Mouse (Mus musculus) stomach, embryonic 14.5 days (tissue): ENCODE data around the gene Cacna2d2. TPM values are rescaled to one million over a fixed set of nuclear protein-coding genes. Genes with fewer than 3 reads are reported as not detected.

Experiments
- ATAC-seq: fragments of 200-750 bp; cut with Nextera tagmentation; 2 replicates; pipeline ENCODE4 v1.8.0; 2017; ENCODE audit warnings: low read depth, moderate TSS enrichment; ENCODE audit not compliant: insufficient number of reproducible peaks, insufficient read depth, low FRiP score
- H3K27ac ChIP-seq: fragments of 300-500 bp; sonication (generic); 2 replicates; pipeline ENCODE4 v1.5.1; 2014; ENCODE audit warnings: mild to moderate bottlenecking, low read length, moderate library complexity, mixed read lengths
- H3K27me3 ChIP-seq: fragments of 300-500 bp; sonication (generic); 2 replicates; pipeline ENCODE4 v1.6.1; 2014; ENCODE audit warnings: low read length, control low read depth, mixed read lengths; ENCODE audit not compliant: control insufficient read depth, insufficient read depth
- H3K36me3 ChIP-seq: fragments of 300-500 bp; sonication (generic); 2 replicates; pipeline ENCODE4 v1.6.1; 2014; ENCODE audit warnings: mild to moderate bottlenecking, control low read depth, low read length, moderate library complexity, mixed read lengths; ENCODE audit not compliant: control insufficient read depth, insufficient read depth
- H3K4me1 ChIP-seq: fragments of 300-500 bp; sonication (generic); 2 replicates; pipeline ENCODE4 v1.6.1; 2014; ENCODE audit warnings: low read length, control low read depth, mixed read lengths; ENCODE audit not compliant: control insufficient read depth, insufficient read depth
- H3K4me2 ChIP-seq: fragments of 300-500 bp; sonication (generic); replicated peaks from 2 replicates; pipeline ENCODE4 v1.6.1; 2014; ENCODE audit warnings: low read depth, low read length, control low read depth
- H3K4me3 ChIP-seq: fragments of 300-500 bp; sonication (generic); 2 replicates; pipeline ENCODE4 v1.5.1; 2014; ENCODE audit warnings: low read depth, low read length, control low read depth
- H3K9ac ChIP-seq: fragments of 300-500 bp; sonication (generic); replicated peaks from 2 replicates; pipeline ENCODE4 v1.6.1; 2014; ENCODE audit warnings: low read depth, mild to moderate bottlenecking, control low read depth, low read length, moderate library complexity, mixed read lengths
- H3K9me3 ChIP-seq: fragments of 300-500 bp; sonication (generic); 2 replicates; pipeline ENCODE4 v1.6.1; 2016; ENCODE audit warnings: low read depth, low read length, control low read depth; ENCODE audit not compliant: control insufficient read depth
- WGBS: fragments of 180-500 bp; shearing (Covaris S2); extraction: QIAGEN DNeasy Blood & Tissue Kit; methylation state at CpG from one replicate; pipeline ENCODE4 v1.1.7; 2014; 5-methylcytosine and 5-hydroxymethylcytosine counted together
- polyA plus RNA-seq: library from polyadenylated mRNA; unstranded; fragments of >200 nt; fragmentation: Nextera tagmentation; extraction: Ambion mirVana; gene quantifications from 2 replicates; pipeline ENCODE4 v1.2.1, GENCODE M21; 2014

Cacna2d2 gene
- polyA plus RNA-seq, 1 experiment from 2014 or later = 0.43 TPM

DNA sequence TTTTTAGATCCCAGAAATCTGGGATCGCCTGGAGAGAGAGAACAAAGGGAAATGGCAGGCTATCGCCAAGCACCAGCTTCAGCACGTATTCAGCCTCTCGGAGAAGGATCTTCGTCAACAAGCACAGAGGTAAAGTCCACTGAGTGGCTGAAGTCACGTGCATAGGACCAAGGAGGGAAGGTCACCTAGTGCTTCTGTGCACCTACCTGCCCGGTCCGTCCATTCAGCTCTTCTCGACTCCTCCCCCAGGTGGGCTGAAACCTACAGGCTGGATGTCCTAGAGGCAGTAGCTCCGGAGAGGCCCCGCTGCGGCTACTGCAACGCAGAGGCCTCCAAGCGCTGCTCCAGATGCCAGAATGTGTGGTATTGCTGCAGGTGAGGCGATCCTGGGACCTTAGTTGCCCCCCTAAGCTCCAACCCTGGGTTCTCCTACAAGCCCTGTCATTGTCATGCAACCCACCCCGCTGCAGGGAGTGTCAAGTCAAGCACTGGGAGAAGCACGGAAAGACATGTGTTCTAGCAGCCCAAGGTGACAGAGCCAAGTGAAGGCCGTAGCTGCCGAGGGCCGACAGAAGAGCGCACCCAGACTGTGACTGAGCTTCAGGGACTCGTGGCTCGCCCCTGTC is 151.2 kb downstream of the Cacna2d2 start:
- Histone ChIP-seq H3K9me3 (no peaks in the 10 kb centered on the region), H3K4me2 (peak overlapping the region; percentile 95), H3K4me1 (peaks cover 43% of the 10 kb centered on the region), H3K27me3 (no peaks in the 10 kb centered on the region), H3K9ac (peak overlapping the region; percentile 60), H3K4me3 (peak overlapping the region; percentile 74), H3K36me3 (peaks cover 1% of the 10 kb centered on the region; the same call in 1 of the 2 replicates), H3K27ac (peak overlapping the region; percentile 40; the same call in 1 of the 2 replicates)
- ATAC-seq = no peak
- 35% methylated on average over 23 of the region's 23 CpGs for WGBS

DNA sequence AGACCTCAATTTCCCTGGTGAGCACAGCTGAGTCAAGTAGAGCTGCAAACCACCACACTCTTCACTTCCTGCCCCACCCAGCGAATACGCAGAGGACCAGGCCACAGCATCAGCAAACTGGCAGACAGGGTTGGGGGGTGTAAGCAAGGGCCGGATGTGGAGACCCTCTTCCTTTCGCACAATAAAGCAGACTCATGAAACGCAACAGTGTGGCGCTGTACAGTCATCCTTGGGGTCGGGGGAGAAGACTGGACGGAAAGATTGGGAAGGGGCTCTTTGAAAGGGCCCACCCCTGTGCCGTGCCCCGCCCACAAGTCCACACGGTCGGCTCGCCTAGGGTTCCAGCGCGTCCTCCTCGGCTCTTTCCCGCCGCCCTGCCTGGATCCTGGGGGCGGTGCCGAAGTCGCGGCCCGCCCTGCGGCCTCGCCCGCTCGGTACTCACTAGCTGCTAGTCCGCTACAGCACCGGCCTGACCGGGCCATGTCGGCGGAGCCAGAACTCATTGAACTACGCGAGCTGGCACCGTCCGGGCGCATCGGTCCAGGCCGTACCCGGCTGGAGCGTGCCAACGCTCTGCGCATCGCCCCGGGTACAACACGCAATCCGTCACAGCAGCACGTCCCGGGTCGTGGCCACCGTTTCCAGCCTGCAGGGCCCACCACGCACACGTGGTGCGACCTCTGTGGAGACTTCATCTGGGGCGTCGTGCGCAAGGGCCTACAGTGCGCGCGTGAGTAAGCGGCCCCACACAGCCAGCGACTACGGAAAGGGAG is 151.9 kb downstream of the Cacna2d2 start, which contains the start of gene Rassf1:
Gene Rassf1, plus strand, starts transcription at position 439 of the 773 bp plus-strand sequence.
- no peaks in the 10 kb centered on the region for H3K27me3 ChIP-seq
- ATAC-seq = peak; percentile 33
- H3K4me2 ChIP-seq = peak within 1 kb of the TSS; percentile 95
- peak within 1 kb of the TSS; percentile 40 for H3K27ac ChIP-seq
- H3K9me3 ChIP-seq = no peaks in the 10 kb centered on the region
- H3K36me3 ChIP-seq = no peaks in the 10 kb centered on the region
- H3K4me1 ChIP-seq = peaks cover 50% of the 10 kb centered on the region
- peak within 1 kb of the TSS; percentile 74 for H3K4me3 ChIP-seq
- H3K9ac ChIP-seq = peak within 1 kb of the TSS; percentile 60
- 1% methylated on average over 63 of the region's 63 CpGs for WGBS

DNA sequence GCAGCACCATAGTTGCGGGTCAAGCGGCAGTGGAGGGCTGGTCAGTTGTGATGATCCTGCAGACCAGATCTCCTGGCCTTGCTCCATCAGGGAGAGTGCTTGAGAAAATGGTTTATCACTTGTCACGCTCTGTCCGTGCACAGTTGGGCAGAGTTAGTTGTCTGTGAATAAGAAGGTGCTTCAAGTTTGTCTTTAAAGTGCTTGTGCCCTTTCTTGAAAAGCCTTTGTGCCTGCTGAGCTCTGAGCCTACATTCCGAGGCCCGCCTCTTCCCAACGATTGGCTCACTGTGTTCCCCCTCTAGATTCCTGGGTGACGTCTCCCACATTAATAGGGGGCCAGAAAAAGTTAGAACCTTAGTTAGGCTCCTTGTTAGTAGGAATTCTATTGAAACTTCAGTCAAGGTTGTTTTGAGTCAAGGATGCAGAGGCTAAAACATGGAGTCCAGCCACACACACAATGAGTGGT is 152.5 kb downstream of the Cacna2d2 start:
- peaks cover under 1% of the 10 kb centered on the region; the same call in 1 of the 2 replicates for H3K36me3 ChIP-seq
- WGBS = 9% methylated on average over 8 of the region's 8 CpGs
- H3K9ac ChIP-seq = peak overlapping the region; percentile 60
- H3K4me1 ChIP-seq = peaks cover 50% of the 10 kb centered on the region
- peak overlapping the region; percentile 74 for H3K4me3 ChIP-seq
- peak overlapping the region; percentile 40 for H3K27ac ChIP-seq
- peak overlapping the region; percentile 95 for H3K4me2 ChIP-seq
- no peaks in the 10 kb centered on the region for H3K27me3 ChIP-seq
- no peak for ATAC-seq
- H3K9me3 ChIP-seq = no peaks in the 10 kb centered on the region

DNA sequence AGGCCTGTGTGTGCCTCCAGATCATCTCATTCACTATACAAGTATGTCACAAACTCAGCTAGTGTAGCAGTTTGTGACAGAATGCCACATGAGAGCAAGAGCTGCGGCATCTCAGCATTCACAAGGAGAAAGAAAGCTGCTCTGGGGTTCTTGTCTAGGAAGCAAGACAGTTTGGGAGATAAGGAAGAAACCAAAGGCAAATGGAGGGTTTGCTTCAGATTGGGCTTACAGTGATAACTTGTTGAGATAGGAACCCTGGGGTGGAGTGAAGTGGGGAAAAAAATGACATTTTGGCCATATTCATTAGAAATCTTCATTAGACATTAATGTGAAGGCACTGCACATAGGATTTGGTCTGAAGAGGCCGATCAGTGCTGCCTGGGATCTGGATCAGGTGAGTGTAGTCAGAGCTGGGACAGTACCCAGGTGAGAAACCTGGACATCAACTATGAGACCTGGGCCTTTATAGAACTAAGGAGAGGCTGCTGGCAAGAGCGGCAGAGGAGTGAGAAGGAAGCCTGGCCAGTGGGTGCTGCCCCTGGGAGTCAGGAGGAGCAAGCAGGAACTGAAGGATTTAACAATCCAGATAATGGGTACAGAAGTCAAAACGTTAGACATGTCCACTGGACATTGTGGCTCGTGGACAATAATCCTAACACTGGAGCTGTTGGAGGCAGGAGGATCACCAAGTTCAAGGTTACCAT is 153.4 kb downstream of the Cacna2d2 start:
- no peaks in the 10 kb centered on the region for H3K27me3 ChIP-seq
- peaks cover 46% of the 10 kb centered on the region for H3K4me1 ChIP-seq
- peaks cover 10% of the 10 kb centered on the region for H3K36me3 ChIP-seq
- H3K9me3 ChIP-seq = no peaks in the 10 kb centered on the region
- no peak overlapping the region for H3K9ac ChIP-seq
- no peak for ATAC-seq
- H3K27ac ChIP-seq = no peak overlapping the region
- WGBS = 75% methylated on average over 5 of the region's 5 CpGs
- peak overlapping the region; percentile 95 for H3K4me2 ChIP-seq
- H3K4me3 ChIP-seq = peak overlapping the region; percentile 74

DNA sequence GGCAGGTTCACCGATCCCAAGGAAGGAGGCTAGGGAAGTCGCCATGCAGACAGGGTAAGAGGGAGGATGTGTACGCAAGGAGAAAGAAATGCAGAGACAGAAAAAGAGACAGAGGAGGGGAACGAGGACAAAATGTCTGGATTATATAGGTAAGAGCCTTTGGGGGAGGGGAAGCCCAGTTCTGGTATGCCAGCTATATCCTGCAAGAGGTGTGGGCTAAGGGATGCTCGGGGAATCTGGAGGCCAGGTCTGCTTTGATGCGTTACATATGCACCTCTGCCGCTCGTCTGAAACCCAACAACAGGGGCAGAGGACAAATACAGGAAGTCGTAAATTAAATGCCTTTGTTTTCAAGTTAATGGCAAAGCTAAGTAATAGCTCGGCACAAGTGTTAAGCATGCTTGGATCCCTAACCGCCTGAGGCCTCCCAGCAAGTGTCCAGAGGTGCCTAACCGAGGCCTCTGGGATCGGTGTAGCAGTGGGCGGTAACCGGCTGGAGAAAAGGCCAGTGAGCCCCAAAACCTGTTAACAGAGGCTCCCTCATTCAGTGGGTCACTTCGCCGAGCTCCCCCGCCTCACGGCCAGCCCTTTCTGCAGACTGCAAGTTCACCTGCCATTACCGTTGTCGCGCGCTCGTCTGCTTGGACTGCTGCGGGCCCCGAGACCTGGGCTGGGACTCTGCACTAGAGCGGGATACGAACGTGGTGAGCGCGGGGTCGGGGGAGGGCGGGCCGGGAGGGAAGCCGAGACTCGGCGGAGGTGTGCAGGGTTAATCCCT is 154.3 kb downstream of the Cacna2d2 start:
- no peaks in the 10 kb centered on the region for H3K9me3 ChIP-seq
- peaks cover 46% of the 10 kb centered on the region for H3K4me1 ChIP-seq
- peak overlapping the region; percentile 41; the same call in 1 of the 2 replicates for H3K9ac ChIP-seq
- H3K36me3 ChIP-seq = peaks cover 18% of the 10 kb centered on the region
- H3K27ac ChIP-seq = peak overlapping the region; percentile 78
- 5% methylated on average over 37 of the region's 37 CpGs for WGBS
- H3K4me3 ChIP-seq = peak overlapping the region; percentile 74
- ATAC-seq = no peak; the same call in 1 of the 2 replicates
- H3K4me2 ChIP-seq = peak overlapping the region; percentile 95
- H3K27me3 ChIP-seq = no peaks in the 10 kb centered on the region

DNA sequence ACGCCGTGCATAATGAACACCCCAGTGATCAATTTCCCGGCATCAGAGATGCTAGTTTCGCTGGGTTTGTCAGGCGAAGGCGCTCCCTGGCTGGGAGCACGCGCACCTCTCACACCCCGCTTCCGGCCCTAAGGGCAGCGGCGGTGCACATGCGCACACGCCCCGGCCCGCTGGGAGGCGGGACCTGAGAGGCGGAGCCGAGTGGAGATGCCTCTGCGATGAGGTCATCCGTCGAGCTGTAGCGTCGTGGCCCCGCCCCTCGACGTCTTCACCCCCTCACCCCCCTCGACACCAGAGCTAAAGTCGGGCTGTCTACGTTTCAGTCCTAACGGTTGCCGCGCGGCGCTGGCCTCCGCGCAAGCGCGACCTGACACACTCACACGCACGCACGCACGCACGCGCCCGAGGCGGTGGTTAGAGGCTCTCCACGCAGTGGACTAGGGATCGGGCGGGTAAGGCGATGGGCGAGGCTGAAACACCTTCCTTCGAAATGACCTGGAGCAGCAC is 155.0 kb downstream of the Cacna2d2 start:
- under 1% methylated on average over 53 of the region's 53 CpGs for WGBS
- H3K9me3 ChIP-seq = no peaks in the 10 kb centered on the region
- peaks cover 46% of the 10 kb centered on the region for H3K4me1 ChIP-seq
- H3K27ac ChIP-seq = peak overlapping the region; percentile 97
- no peaks in the 10 kb centered on the region for H3K27me3 ChIP-seq
- H3K4me3 ChIP-seq = peak overlapping the region; percentile 74
- ATAC-seq = peak; percentile 91
- H3K9ac ChIP-seq = peak overlapping the region; percentile 85
- peaks cover 25% of the 10 kb centered on the region for H3K36me3 ChIP-seq
- peak overlapping the region; percentile 95 for H3K4me2 ChIP-seq

DNA sequence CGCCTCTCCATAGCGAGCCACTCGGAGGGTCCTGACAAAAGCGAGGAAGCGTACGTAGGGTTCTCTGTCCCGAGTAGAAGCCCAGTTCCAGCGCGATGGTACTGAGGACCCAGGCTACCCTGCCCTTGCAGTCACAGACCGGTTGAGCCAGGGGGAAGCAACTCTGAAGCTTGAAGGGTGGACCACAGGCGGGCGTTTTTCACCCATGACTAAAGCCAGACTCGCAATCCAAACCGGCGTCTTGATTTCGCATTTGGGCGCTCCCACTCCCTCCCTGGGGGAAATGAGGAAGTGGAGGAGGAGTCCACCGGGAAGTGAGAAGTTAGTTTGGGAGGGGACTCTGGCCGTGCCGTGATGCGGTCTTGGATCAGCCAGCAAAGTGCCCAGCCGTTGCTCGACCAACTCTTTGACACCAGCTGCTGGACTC is 155.6 kb downstream of the Cacna2d2 start:
- Histone ChIP-seq H3K9me3 (no peaks in the 10 kb centered on the region), H3K9ac (peak overlapping the region; percentile 85), H3K4me2 (peak overlapping the region; percentile 95), H3K36me3 (peaks cover 31% of the 10 kb centered on the region), H3K4me1 (peaks cover 46% of the 10 kb centered on the region), H3K4me3 (peak overlapping the region; percentile 74), H3K27ac (peak overlapping the region; percentile 97), H3K27me3 (no peaks in the 10 kb centered on the region)
- no peak for ATAC-seq
- WGBS = under 1% methylated on average over 23 of the region's 23 CpGs
